Mouse (Mus musculus) spleen, adult 2 months (tissue): ENCODE data around the gene Gabpa. TPM values are rescaled to one million over a fixed set of nuclear protein-coding genes. Genes with fewer than 3 reads are reported as not detected.

Experiments
- DNase-seq, 2 experiments: peaks; one replicate each; pipeline versions ENCODE4 v3.0.0 to v3.0.0-alpha.2; 2012 to 2021; ENCODE audit warnings: low spot score in 2 of 2, low read depth in 1 of 2
- H3K27ac ChIP-seq: fragments of 200-500 bp; 2 replicates; pipeline ENCODE4 v1.5.1; 2012; ENCODE audit warnings: low read length, inconsistent platforms; ENCODE audit not compliant: insufficient read depth
- H3K27me3 ChIP-seq: fragments of 200-500 bp; 2 replicates; pipeline ENCODE4 v1.6.1; 2012; ENCODE audit warnings: mild to moderate bottlenecking, moderate library complexity, low read length, inconsistent platforms; ENCODE audit not compliant: control insufficient read depth, insufficient read depth
- H3K36me3 ChIP-seq: fragments of 200-500 bp; 2 replicates; pipeline ENCODE4 v1.6.1; 2012; ENCODE audit warnings: mild to moderate bottlenecking, low read length, inconsistent platforms; ENCODE audit not compliant: control insufficient read depth, insufficient read depth
- H3K4me1 ChIP-seq: fragments of 200-500 bp; 2 replicates; pipeline ENCODE4 v1.6.1; 2011; ENCODE audit warnings: inconsistent platforms; ENCODE audit not compliant: control insufficient read depth, insufficient read depth, insufficient read length
- H3K4me3 ChIP-seq: fragments of 200-500 bp; 2 replicates; pipeline ENCODE4 v1.5.1; 2011; ENCODE audit warnings: mild to moderate bottlenecking, inconsistent platforms; ENCODE audit not compliant: insufficient read depth, insufficient read length; ENCODE audit errors: extremely low read depth
- CTCF ChIP-seq: fragments of 200-500 bp; IDR thresholded peaks from 2 replicates; pipeline ENCODE4 v1.5.1; 2011; ENCODE audit warnings: mild to moderate bottlenecking, inconsistent platforms; ENCODE audit not compliant: insufficient read depth, insufficient read length, insufficient replicate concordance; ENCODE audit errors: extremely low read depth
- POLR2A ChIP-seq: fragments of 200-500 bp; IDR thresholded peaks from 2 replicates; pipeline ENCODE4 v1.6.1; 2011; ENCODE audit warnings: low read depth, low read length, inconsistent platforms
- WGBS: fragments of 180-500 bp; shearing (Covaris S2); methylation state at CpG from one replicate; pipeline ENCODE4 v1.1.7; 2018; 5-methylcytosine and 5-hydroxymethylcytosine counted together
- polyA plus RNA-seq: library from polyadenylated mRNA; depleted of rRNA; stranded (reverse); fragments of >200 nt; gene quantifications from 2 replicates; pipeline ENCODE4 v1.2.3, GENCODE M21; 2012

Gabpa gene
- polyA plus RNA-seq, 1 experiment, result 4.9 TPM

- Histone ChIP-seq H3K36me3 (peaks cover 12% of the 10 kb centered on the region), H3K27me3 (no peaks in the 10 kb centered on the region), H3K27ac (no peak overlapping the region), H3K4me1 (no peaks in the 10 kb centered on the region; the same call in 1 of the 2 replicates), H3K4me3 (no peak overlapping the region)
- WGBS, result 97% methylated on average over 2 of the region's 2 CpGs
- DNase-seq, result no peak
- TF ChIP-seq POLR2A (no peak), CTCF (no peak)
These were observed 3.9 kb downstream of the Gabpa start for GRCm38 (mm10) chr16:84838576-84838975.

- Histone ChIP-seq H3K36me3 (peaks cover 32% of the 10 kb centered on the region), H3K4me1 (no peaks in the 10 kb centered on the region), H3K27ac (no peak overlapping the region), H3K27me3 (no peaks in the 10 kb centered on the region), H3K4me3 (no peak overlapping the region)
- no peak for DNase-seq
- WGBS, result 91% methylated on average over 6 of the region's 6 CpGs
- TF ChIP-seq CTCF (no peak), POLR2A (no peak)
These were observed 18.8 kb downstream of the Gabpa start for GRCm38 (mm10) chr16:84853492-84853891.

- Histone ChIP-seq H3K27me3 (no peaks in the 10 kb centered on the region), H3K4me1 (no peaks in the 10 kb centered on the region), H3K27ac (no peak overlapping the region), H3K4me3 (no peak overlapping the region), H3K36me3 (peaks cover 10% of the 10 kb centered on the region)
- TF ChIP-seq POLR2A (no peak), CTCF (no peak)
- no peak for DNase-seq
- 92% methylated on average over 8 of the region's 8 CpGs for WGBS
These were observed 29.9 kb downstream of the Gabpa start for GRCm38 (mm10) chr16:84864656-84865055.

GRCm38 (mm10) chr16:84873805-84874204, 39.1 kb downstream of the Gabpa start:
- Histone ChIP-seq H3K27me3 (no peaks in the 10 kb centered on the region), H3K4me1 (no peaks in the 10 kb centered on the region), H3K36me3 (no peaks in the 10 kb centered on the region), H3K4me3 (no peak overlapping the region), H3K27ac (no peak overlapping the region)
- 88% methylated on average over 8 of the region's 8 CpGs for WGBS
- DNase-seq, result no peak
- no peak for TF ChIP-seq CTCF

GRCm38 (mm10) chr16:84875012-84875717, 40.4 kb downstream of the Gabpa start:
- no peak for DNase-seq
- 84% methylated on average over 24 of the region's 24 CpGs for WGBS
- Histone ChIP-seq H3K4me3 (no peak overlapping the region), H3K4me1 (no peaks in the 10 kb centered on the region), H3K27ac (no peak overlapping the region), H3K27me3 (no peaks in the 10 kb centered on the region), H3K36me3 (no peaks in the 10 kb centered on the region)
- TF ChIP-seq CTCF (no peak), POLR2A (no peak)

- DNase-seq, result no peak
- H3K27ac ChIP-seq, result no peak overlapping the region
- H3K4me3 ChIP-seq, result no peak overlapping the region
- TF ChIP-seq CTCF (no peak), POLR2A (no peak)
- WGBS, result 83% methylated on average over 7 of the region's 7 CpGs
- no peaks in the 10 kb centered on the region for H3K4me1 ChIP-seq
- no peaks in the 10 kb centered on the region for H3K36me3 ChIP-seq
- H3K27me3 ChIP-seq, result no peaks in the 10 kb centered on the region
These were observed 41.0 kb downstream of the Gabpa start for GRCm38 (mm10) chr16:84875718-84876035.

GRCm38 (mm10) chr16:84876082-84876481, 41.4 kb downstream of the Gabpa start:
- Histone ChIP-seq H3K4me1 (no peaks in the 10 kb centered on the region), H3K4me3 (no peak overlapping the region), H3K36me3 (no peaks in the 10 kb centered on the region), H3K27ac (no peak overlapping the region), H3K27me3 (no peaks in the 10 kb centered on the region)
- no peak for TF ChIP-seq POLR2A
- no peak for TF ChIP-seq CTCF
- WGBS, result 74% methylated on average over 8 of the region's 8 CpGs
- no peak for DNase-seq

GRCm38 (mm10) chr16:84879146-84879545, 44.4 kb downstream of the Gabpa start:
- peak; percentile 70; the same call in 1 of the 2 replicates for TF ChIP-seq CTCF
- TF ChIP-seq POLR2A, result no peak
- H3K36me3 ChIP-seq, result no peaks in the 10 kb centered on the region
- WGBS, result 24% methylated on average over 5 of the region's 5 CpGs

More at GRCm38 (mm10) chr16:84879146-84879545, 44.4 kb downstream of the Gabpa start:
- H3K27me3 ChIP-seq, result no peaks in the 10 kb centered on the region
- H3K27ac ChIP-seq, result no peak overlapping the region
- H3K4me1 ChIP-seq, result no peaks in the 10 kb centered on the region
- DNase-seq, result peak; percentile 15 to 57
- no peak overlapping the region for H3K4me3 ChIP-seq
